Mouse (Mus musculus) cerebellum, postnatal 14 days (tissue): Measurements from ENCODE around the gene Nr1i2.
"Not testable (repeated sequence)": the region's sequence is repeated elsewhere in the genome, so short reads cannot be mapped to it uniquely, and the experiment has no call there.

ENCODE experiments used
- DNase-seq, 2 experiments: peaks; one replicate each; pipeline ENCODE4 v3.0.0; 2021; ENCODE audit warnings: mixed read lengths in 2 of 2

Nr1i2 gene

DNA sequence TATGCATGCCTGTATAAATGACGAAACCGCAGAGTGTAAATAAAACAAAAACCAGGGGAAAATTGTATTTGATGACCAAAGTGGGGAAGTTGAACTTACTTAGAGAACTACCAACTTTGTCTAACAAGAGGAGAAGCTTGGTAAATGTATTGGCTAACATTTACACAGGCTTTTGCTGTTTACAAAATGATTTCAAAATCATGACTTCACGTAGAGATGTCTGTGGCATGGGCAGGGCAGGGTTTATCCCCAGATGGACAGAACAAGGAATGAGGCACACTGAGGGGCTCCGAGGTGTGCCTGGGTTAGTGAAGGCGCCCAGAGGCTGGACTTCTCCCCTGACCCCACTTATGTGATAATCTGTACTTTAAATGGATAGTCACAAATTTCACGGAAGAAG lies 7.3 kb downstream of the Nr1i2 start:
- no peak for DNase-seq

DNA sequence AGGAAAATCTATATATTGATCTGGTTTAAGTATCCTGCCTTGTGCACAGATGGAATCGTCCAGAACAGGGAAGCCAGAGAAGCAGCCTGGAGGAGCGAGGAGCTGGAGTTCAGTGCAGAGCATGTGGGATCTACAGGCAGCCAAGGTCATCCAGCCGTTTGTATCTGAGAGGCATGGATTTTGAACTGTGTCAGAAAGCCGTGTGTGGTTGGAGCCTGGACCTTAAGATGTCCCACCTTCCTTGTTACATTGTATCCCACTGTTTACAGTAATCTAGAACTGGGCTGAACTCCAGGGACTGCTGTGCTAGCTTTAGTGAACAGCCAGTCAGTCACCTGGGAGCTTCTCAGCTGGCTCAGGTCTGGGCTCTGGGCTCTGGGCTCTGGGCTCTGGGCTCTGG lies 8.1 kb downstream of the Nr1i2 start:
- no peak for DNase-seq

DNA sequence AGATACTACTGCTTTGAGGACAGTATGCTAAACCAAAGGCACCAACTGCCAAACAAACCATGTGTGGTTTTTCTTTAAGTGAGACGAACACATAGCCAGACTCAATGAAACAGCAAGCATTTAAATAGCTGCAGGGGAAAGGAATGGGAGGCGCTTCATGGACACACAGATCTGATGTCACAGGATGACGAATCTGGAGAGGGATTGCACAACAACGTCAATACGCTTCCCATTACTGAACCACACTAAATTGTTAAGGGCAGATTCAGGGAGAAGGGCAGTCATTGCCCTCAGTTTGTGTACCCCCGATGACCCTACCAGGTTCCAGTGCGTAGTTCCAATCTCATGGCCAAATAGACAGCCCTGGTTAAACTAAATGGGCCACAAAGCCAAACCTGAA lies 8.8 kb downstream of the Nr1i2 start:
- no peak for DNase-seq

- DNase-seq = no peak
Measured at GRCm38 (mm10) chr16:38283300-38283699, 11.3 kb downstream of the Nr1i2 start.

DNA sequence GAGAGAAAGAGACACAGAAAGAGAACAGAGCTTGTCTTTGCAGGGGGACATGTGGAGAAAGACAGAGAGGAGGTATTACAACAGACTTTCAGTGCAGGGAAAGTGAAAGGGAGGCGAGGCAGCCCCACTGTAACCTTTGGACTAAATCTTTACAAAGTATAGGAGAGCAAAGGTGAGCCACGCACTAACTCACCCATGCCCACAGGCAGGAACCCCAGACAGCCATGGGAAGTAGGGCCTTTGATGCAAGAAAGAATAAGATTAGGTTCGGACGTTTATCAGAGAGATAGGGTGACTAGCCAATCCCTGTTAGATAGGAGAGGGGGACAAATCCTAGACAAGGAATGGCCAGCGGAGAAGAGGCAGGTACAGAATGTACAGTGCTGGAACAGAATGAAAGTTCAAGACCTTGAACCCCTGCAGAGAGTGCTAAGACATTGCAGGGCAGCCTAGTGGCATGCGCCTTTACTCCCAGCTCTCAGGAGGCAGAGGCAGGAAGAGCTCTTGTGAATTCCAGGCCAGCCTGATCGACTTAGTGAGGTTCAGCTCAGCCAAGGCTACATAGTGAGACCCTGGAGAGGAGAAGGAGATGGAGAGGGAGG lies 12.0 kb downstream of the Nr1i2 start:
- DNase-seq = no peak

DNA sequence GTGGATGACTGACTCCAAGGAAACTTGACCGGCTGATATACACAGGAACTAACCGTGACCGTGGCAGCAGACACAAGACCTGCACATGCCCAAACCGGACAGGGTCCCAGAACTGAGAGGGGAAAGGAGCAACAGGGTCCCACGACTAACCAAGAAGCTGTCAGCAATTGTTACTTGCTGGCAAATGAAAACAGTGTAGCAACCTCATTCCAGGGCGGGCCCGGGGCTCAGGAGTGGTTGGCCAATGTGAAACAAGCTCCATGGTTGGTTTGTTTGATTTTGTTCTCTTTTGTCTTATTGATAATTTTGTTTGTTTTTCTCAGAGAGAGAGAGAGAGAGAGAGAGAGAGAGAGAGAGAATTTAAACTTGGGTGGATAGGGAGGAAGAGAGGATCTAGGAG lies 13.7 kb downstream of the Nr1i2 start:
- no peak for DNase-seq

- DNase-seq = no peak
Measured at GRCm38 (mm10) chr16:38279794-38280193, 14.8 kb downstream of the Nr1i2 start.

GRCm38 (mm10) chr16:38274737-38275136 lies 19.9 kb downstream of the Nr1i2 start:
- no peak for DNase-seq

- DNase-seq = no peak
Measured at GRCm38 (mm10) chr16:38272483-38272882, 22.1 kb downstream of the Nr1i2 start.

DNA sequence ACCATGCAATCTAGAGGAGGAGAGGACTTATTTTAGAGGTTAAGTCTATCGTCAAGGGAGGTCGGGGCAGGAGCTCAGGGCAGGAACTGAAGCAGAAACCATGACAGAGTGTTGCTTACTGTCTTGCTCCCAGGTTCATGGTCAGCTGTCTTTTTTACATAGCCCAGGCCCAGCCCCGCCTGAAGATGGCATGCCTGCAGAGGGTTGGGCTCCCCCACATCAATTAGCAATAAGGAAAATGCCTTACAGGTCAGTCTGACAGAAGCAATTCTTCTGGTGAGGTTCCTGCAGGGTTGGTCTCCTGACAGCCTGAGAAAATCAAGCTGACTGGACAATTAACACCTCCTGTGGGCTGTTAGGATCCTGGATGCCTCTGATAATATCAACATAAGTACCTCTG lies 23.0 kb downstream of the Nr1i2 start:
- DNase-seq = no peak

- DNase-seq = no peak
Measured at GRCm38 (mm10) chr16:38255927-38256326, 38.7 kb downstream of the Nr1i2 start.

GRCm38 (mm10) chr16:38255107-38255506 lies 39.5 kb downstream of the Nr1i2 start:
- no peak for DNase-seq

- DNase-seq = peak in 1 of 2 experiments; percentile 26
Measured at GRCm38 (mm10) chr16:38254001-38254400, 40.6 kb downstream of the Nr1i2 start.

DNA sequence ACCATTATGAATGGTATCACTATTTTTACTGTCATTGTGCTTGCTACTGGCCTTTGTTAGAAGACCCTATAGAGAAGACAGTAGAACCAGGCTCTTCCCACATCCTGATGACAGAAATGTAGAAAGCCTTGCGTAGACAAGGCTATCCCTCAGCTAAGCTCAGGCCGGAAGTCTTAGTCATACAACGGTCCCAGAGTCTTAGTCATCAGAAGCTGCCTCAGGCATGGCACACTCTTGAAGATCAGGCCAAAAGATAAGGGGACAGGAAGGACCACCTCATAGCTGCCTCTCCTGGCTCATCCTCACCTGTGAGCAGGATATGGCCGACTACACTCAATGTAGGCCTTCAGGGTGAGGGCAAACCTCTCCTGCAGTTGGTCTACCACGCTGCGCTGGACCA lies 44.2 kb downstream of the Nr1i2 start:
- no peak for DNase-seq

GRCm38 (mm10) chr16:38248331-38248961 lies 46.2 kb downstream of the Nr1i2 start:
- DNase-seq = no peak

DNA sequence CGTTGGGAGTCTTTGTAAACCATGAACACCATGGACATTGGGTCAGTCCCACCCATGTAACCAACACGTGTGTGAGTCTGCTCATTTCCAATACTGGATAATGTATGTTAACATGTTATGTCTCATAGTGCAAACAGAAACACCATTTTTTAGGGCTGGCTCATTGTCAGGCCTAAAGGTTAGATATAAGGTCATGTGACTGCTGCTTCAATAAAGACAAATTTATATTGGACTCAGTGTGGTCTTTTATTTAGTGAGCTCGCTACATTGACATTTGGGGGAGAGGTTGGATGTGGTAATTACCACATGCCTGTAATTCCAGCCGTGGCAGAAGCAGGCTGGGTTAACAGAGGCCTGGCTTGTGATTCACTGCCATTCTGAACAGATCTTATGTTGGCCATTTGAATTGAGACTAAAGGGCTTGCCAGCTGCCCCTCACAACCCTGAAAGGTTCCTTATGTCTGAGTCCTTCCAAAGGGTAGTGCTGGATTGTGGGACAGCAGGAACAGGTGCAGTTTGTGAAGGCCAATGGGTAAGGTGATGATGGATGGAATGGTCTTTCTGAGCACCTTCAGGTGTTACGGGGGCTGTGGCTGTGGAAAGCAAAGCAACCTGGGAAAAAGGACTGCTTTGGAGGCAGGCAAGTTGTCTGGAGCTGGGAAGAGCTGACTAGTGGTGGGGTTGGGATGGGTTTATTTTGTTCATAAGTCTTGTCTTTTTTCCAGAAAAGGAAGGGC lies 48.6 kb downstream of the Nr1i2 start:
- DNase-seq = no peak

- DNase-seq = no peak
Measured at GRCm38 (mm10) chr16:38245379-38245778, 49.2 kb downstream of the Nr1i2 start.

GRCm38 (mm10) chr16:38244111-38244510 lies 50.5 kb downstream of the Nr1i2 start:
- no peak for DNase-seq

DNA sequence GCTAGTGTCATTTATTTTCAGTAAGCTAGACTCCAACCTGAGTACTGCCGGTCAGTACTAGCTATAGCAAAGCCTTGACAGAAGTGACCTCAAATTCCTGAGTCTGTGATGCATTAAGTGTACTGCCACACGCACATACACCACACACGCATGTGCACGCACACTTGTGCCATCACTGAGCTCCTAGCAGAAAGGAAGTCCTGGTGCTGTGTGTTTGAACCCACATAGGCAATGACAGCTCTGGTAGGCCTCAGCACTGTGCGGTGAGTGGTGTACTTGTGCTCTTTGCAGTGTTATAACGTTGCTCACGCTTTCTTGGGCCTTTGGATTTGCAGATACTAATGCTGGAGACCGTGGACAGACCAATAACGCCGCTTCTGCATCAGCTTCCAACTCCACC lies 54.5 kb downstream of the Nr1i2 start:
- DNase-seq = no peak

- DNase-seq = peak; percentile 41 to 59
Measured at GRCm38 (mm10) chr16:38239729-38240128, 54.9 kb downstream of the Nr1i2 start.

GRCm38 (mm10) chr16:38236936-38237585 lies 57.6 kb downstream of the Nr1i2 start:
- DNase-seq = no peak

DNA sequence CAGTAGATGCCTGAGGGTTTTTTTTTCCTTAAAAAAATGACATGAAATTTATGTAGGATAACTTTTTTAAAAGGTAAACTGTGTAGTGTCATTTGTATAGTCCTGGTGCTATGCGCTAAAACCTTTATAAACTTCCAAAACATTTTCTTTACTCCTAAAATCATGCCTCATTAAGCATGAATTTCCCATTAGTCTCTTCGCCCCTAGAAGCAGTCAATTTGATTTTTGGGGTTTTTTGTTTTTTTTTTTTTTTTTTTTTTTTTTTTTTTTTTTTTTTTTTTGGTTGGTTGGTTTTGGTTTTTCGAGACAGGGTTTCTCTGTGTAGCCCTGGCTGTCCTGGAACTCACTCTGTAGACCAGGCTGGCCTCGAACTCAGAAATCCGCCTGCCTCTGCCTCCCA lies 72.1 kb downstream of the Nr1i2 start:
- DNase-seq = not testable (repeated sequence)

GRCm38 (mm10) chr16:38205272-38205671 lies 89.4 kb downstream of the Nr1i2 start:
- DNase-seq = no peak
